7 mouse cellular contexts compared by ENCODE assay signal in the genomic region with DNA sequence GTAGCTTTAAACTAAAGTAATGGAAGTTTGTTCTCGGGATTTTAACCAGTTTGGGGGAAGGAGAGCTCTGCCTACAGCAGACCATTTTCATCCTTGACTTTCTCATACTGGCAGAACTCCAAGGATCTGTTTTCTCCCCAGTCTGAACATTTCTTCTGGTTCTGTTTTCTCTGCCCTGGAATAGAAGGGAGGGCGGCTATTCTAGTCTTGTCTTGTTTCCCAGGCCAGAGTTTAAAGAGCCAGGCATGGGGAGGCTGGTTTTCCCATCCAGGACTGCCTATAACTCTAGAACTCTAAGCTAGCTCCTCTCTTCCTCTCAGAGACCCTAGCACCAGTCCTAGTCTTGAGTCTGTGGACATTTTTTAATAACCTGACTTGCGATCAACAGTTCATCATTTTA. TPM values are rescaled to one million over a fixed set of nuclear protein-coding genes. Genes with fewer than 3 reads are reported as not detected.
DNase-seq lines count a peak whose midpoint lies in the region; ATAC-seq and TF ChIP-seq lines count a peak whose summit lies in the region.

No protein-coding gene starts in this region.

- no peak overlapping the region; the same call in 1 of the 2 replicates for H3K4me2 ChIP-seq in hindbrain, postnatal 0 days (ENCODE audit: low read depth, low read length)
- H3K4me2 ChIP-seq in hindbrain, embryonic 14.5 days (replicated peaks), result no peak overlapping the region
- 0 out of 2 replicates have a peak overlapping the region, but pooled peaks have one; percentile 17 for H3K4me2 ChIP-seq in embryonic facial prominence, embryonic 15.5 days (replicated peaks)
- H3K4me2 ChIP-seq in liver, embryonic 16.5 days (ENCODE audit: low read depth, low read length), result peak overlapping the region; percentile 34; the same call in 1 of the 2 replicates

- H3K9me3 ChIP-seq in hindbrain, postnatal 0 days (ENCODE audit: low read length), result no peaks in the 10 kb centered on the region
- H3K9me3 ChIP-seq in hindbrain, embryonic 14.5 days (ENCODE audit: control insufficient read depth, low read length), result no peaks in the 10 kb centered on the region
- no peaks in the 10 kb centered on the region for H3K9me3 ChIP-seq in MEL (replicated peaks; ENCODE audit: insufficient read depth, low read length)
- H3K9me3 ChIP-seq in embryonic facial prominence, embryonic 15.5 days (replicated peaks), result no peaks in the 10 kb centered on the region
- no peaks in the 10 kb centered on the region for H3K9me3 ChIP-seq in liver, embryonic 16.5 days (replicated peaks; ENCODE audit: control insufficient read depth, low read length)

- H3K27me3 ChIP-seq in hindbrain, postnatal 0 days (ENCODE audit: insufficient read depth, low read length), result peaks cover 8% of the 10 kb centered on the region
- H3K27me3 ChIP-seq in hindbrain, embryonic 14.5 days (ENCODE audit: control insufficient read depth, insufficient read depth, low read length), result peaks cover 26% of the 10 kb centered on the region
- no peaks in the 10 kb centered on the region for H3K27me3 ChIP-seq in MEL (ENCODE audit: control insufficient read depth in 1 of 2, insufficient read depth in 2 of 2, low read length in 2 of 2)
- H3K27me3 ChIP-seq in embryonic facial prominence, embryonic 15.5 days, result peaks cover 19% of the 10 kb centered on the region
- H3K27me3 ChIP-seq in liver, embryonic 16.5 days (ENCODE audit: control insufficient read depth, insufficient read depth, low read depth, low read length), result peaks cover 4% of the 10 kb centered on the region

- H3K27ac ChIP-seq in hindbrain, postnatal 0 days, result 0 out of 2 replicates have a peak overlapping the region, but pooled peaks have one; percentile 15
- H3K27ac ChIP-seq in hindbrain, embryonic 14.5 days, result no peak overlapping the region
- no peak overlapping the region for H3K27ac ChIP-seq in MEL (ENCODE audit: control insufficient read depth, low read depth, low read length)
- H3K27ac ChIP-seq in embryonic facial prominence, embryonic 15.5 days (replicated peaks), result peak overlapping the region; percentile 67; the same call in 1 of the 2 replicates
- H3K27ac ChIP-seq in liver, embryonic 16.5 days (ENCODE audit: low read length), result no peak overlapping the region

- WGBS in hindbrain, postnatal 0 days, result 31% methylated on average over 3 of the region's 3 CpGs
- WGBS in hindbrain, embryonic 14.5 days, result 36% methylated on average over 3 of the region's 3 CpGs
- 29% methylated on average over 3 of the region's 3 CpGs for WGBS in embryonic facial prominence, embryonic 15.5 days
- WGBS in liver, embryonic 16.5 days (ENCODE audit: insufficient replicate concordance), result 27% methylated on average over 3 of the region's 3 CpGs

- H3K36me3 ChIP-seq in hindbrain, postnatal 0 days (ENCODE audit: insufficient read depth, low read length), result no peaks in the 10 kb centered on the region
- no peaks in the 10 kb centered on the region for H3K36me3 ChIP-seq in hindbrain, embryonic 14.5 days (replicated peaks; ENCODE audit: control insufficient read depth, insufficient read depth)
- peaks cover 0 to 11% of the 10 kb centered on the region in 2 experiments; a peak in 2 of 4 replicates for H3K36me3 ChIP-seq in MEL (ENCODE audit: control insufficient read depth in 1 of 2, insufficient read depth in 2 of 2, low read length in 2 of 2)
- H3K36me3 ChIP-seq in embryonic facial prominence, embryonic 15.5 days, result peaks cover 28% of the 10 kb centered on the region
- no peaks in the 10 kb centered on the region for H3K36me3 ChIP-seq in liver, embryonic 16.5 days (ENCODE audit: control insufficient read depth, insufficient read depth)

- no peaks in the 10 kb centered on the region for H3K79me2 ChIP-seq in MEL (ENCODE audit: control insufficient read depth, insufficient read depth, low read length, poor library complexity)

- no peak for ATAC-seq in hindbrain, postnatal 0 days
- no peak for ATAC-seq in hindbrain, embryonic 14.5 days (ENCODE audit: low FRiP score)
- no peak for ATAC-seq in embryonic facial prominence, embryonic 15.5 days (ENCODE audit: insufficient number of reproducible peaks, low FRiP score, low TSS enrichment, low read depth)
- no peak for ATAC-seq in liver, embryonic 16.5 days (ENCODE audit: low read depth)

- no peak for TF ChIP-seq POLR2A in MEL (IDR thresholded peaks at IDR 0.05; ENCODE audit: control insufficient read depth in 1 of 2, insufficient read depth in 1 of 2, low read depth in 1 of 2, low read length in 2 of 2, poor library complexity in 1 of 2)

- no peak for DNase-seq in hindbrain, postnatal 0 days (ENCODE audit: low spot score)
- no peak for DNase-seq in hindbrain, embryonic 14.5 days (ENCODE audit: low spot score)
- DNase-seq in MEL (ENCODE audit: low read depth, low spot score), result peak; percentile 56
- no peak for DNase-seq in ovary, adult 18-20 months (ENCODE audit: low spot score)
- DNase-seq in frontal cortex, postnatal 10 days (ENCODE audit: low spot score in 2 of 2), result no peak

- TF ChIP-seq CTCF in hindbrain, postnatal 0 days (IDR thresholded peaks at IDR 0.05; ENCODE audit: low read depth), result no peak
- no peak; a peak in 1 of 6 replicates for TF ChIP-seq CTCF in MEL (IDR thresholded peaks at IDR 0.05 in 2 of 3, conservative IDR thresholded peaks at IDR 0.05 in 1 of 3; ENCODE audit: control insufficient read depth in 1 of 3, insufficient read depth in 1 of 3, low read depth in 2 of 3, low read length in 3 of 3, poor library complexity in 1 of 3, severe bottlenecking in 1 of 3)

- no peak overlapping the region for H3K9ac ChIP-seq in hindbrain, postnatal 0 days (replicated peaks; ENCODE audit: low read length)
- H3K9ac ChIP-seq in hindbrain, embryonic 14.5 days, result no peak overlapping the region
- peak overlapping the region; percentile 47 for H3K9ac ChIP-seq in MEL (ENCODE audit: control insufficient read depth, low read depth, low read length, poor library complexity, severe bottlenecking)
- 0 out of 2 replicates have a peak overlapping the region, but pooled peaks have one; percentile 6 for H3K9ac ChIP-seq in embryonic facial prominence, embryonic 15.5 days
- no peak overlapping the region for H3K9ac ChIP-seq in liver, embryonic 16.5 days (ENCODE audit: low read depth, low read length)

- no peak for TF ChIP-seq EP300 in MEL (IDR thresholded peaks at IDR 0.05; ENCODE audit: low read depth in 1 of 2, low read length in 2 of 2)

- no peak overlapping the region for H3K4me3 ChIP-seq in hindbrain, postnatal 0 days (ENCODE audit: low read length)
- H3K4me3 ChIP-seq in hindbrain, embryonic 14.5 days (replicated peaks; ENCODE audit: low read length), result no peak overlapping the region
- H3K4me3 ChIP-seq in MEL (ENCODE audit: control insufficient read depth in 1 of 2, insufficient read depth in 1 of 2, low read depth in 2 of 2, low read length in 2 of 2), result peak overlapping the region; percentile 26 to 56
- no peak overlapping the region for H3K4me3 ChIP-seq in embryonic facial prominence, embryonic 15.5 days (replicated peaks)
- H3K4me3 ChIP-seq in liver, embryonic 16.5 days (ENCODE audit: low read depth, low read length), result no peak overlapping the region

- H3K4me1 ChIP-seq in hindbrain, postnatal 0 days (ENCODE audit: insufficient read depth, low read length), result no peaks in the 10 kb centered on the region
- H3K4me1 ChIP-seq in hindbrain, embryonic 14.5 days (replicated peaks; ENCODE audit: control insufficient read depth, insufficient read depth, low read length), result peaks cover 11% of the 10 kb centered on the region; the same call in 1 of the 2 replicates
- H3K4me1 ChIP-seq in MEL (ENCODE audit: control insufficient read depth in 1 of 2, insufficient read depth in 2 of 2, low read length in 2 of 2), result peaks cover 10 to 21% of the 10 kb centered on the region in 2 experiments
- peaks cover 60% of the 10 kb centered on the region for H3K4me1 ChIP-seq in embryonic facial prominence, embryonic 15.5 days
- peaks cover 12% of the 10 kb centered on the region for H3K4me1 ChIP-seq in liver, embryonic 16.5 days (ENCODE audit: control insufficient read depth, low read depth, low read length)

- no peak; the same call in 1 of the 2 replicates for TF ChIP-seq RAD21 in MEL (IDR thresholded peaks at IDR 0.05; ENCODE audit: low read depth, low read length)

TF ChIP-seq in MEL, 35 proteins besides CTCF, POLR2A, EP300 and RAD21 (continues in another document):
- TF ChIP-seq ZC3H11A (IDR thresholded peaks at IDR 0.05; ENCODE audit: low read depth, low read length), result 0 out of 2 replicates have a peak, but pooled peaks have one; percentile 1

RNA-seq across cellular contexts. Expression of a gene that starts 10.9 kb away (rescaled TPM):
- 19.7 and 26.3 TPM in 2 replicates for total RNA-seq in hindbrain, postnatal 0 days (2014; rRNA removed)
- polyA plus RNA-seq in hindbrain, postnatal 0 days (2015; fragmentation: Nextera tagmentation; extraction: Ambion mirVana), result 48.6 and 50.2 TPM in 2 replicates
- polyA plus RNA-seq in hindbrain, embryonic 14.5 days (2014; fragmentation: Nextera tagmentation; extraction: Ambion mirVana), result 20.1 and 21.1 TPM in 2 replicates
- 2.9 and 3.4 TPM in 2 replicates for total RNA-seq in MEL (2012; rRNA removed)
- polyA plus RNA-seq in MEL (2012; ENCODE audit: insufficient read depth in 1 of 2, insufficient read length in 2 of 2, low read depth in 1 of 2, low replicate concordance in 2 of 2, missing spikeins in 1 of 2), result 1 to 10 TPM in 1 of 2 experiments, not detected in 1; 9.0 TPM
- 330 and 343 TPM in 2 replicates for polyA plus RNA-seq in embryonic facial prominence, embryonic 15.5 days (2015; fragmentation: Nextera tagmentation; extraction: Ambion mirVana)
- polyA plus RNA-seq in liver, embryonic 16.5 days (2015; fragmentation: Nextera tagmentation; extraction: Ambion mirVana), result 26.0 and 29.7 TPM in 2 replicates

RNA-seq across cellular contexts. Expression of a gene that starts 20.5 kb away (rescaled TPM):
- total RNA-seq in hindbrain, postnatal 0 days (2014; rRNA removed), result 49.7 and 56.2 TPM in 2 replicates
- polyA plus RNA-seq in hindbrain, postnatal 0 days (2015; fragmentation: Nextera tagmentation; extraction: Ambion mirVana), result 41.4 and 43.4 TPM in 2 replicates
- polyA plus RNA-seq in hindbrain, embryonic 14.5 days (2014; fragmentation: Nextera tagmentation; extraction: Ambion mirVana), result 49.1 and 50.6 TPM in 2 replicates
- 25.7 and 31.1 TPM in 2 replicates for total RNA-seq in MEL (2012; rRNA removed)
- 100 to 1,000 TPM in 1 of 2 experiments, 10 to 100 TPM in 1; 64.7 to 249 TPM for polyA plus RNA-seq in MEL (2012; ENCODE audit: insufficient read depth in 1 of 2, insufficient read length in 2 of 2, low read depth in 1 of 2, low replicate concordance in 2 of 2, missing spikeins in 1 of 2)
- 75.6 and 79.3 TPM in 2 replicates for polyA plus RNA-seq in embryonic facial prominence, embryonic 15.5 days (2015; fragmentation: Nextera tagmentation; extraction: Ambion mirVana)
- polyA plus RNA-seq in liver, embryonic 16.5 days (2015; fragmentation: Nextera tagmentation; extraction: Ambion mirVana), result 32.8 and 39.2 TPM in 2 replicates

RNA-seq across cellular contexts. Expression of a gene that starts 49.4 kb away (rescaled TPM):
- total RNA-seq in hindbrain, postnatal 0 days (2014; rRNA removed), result 213 and 222 TPM in 2 replicates
- 162 and 181 TPM in 2 replicates for polyA plus RNA-seq in hindbrain, postnatal 0 days (2015; fragmentation: Nextera tagmentation; extraction: Ambion mirVana)
- 143 and 152 TPM in 2 replicates for polyA plus RNA-seq in hindbrain, embryonic 14.5 days (2014; fragmentation: Nextera tagmentation; extraction: Ambion mirVana)
- total RNA-seq in MEL (2012; rRNA removed), result 12.8 and 20.8 TPM in 2 replicates
- polyA plus RNA-seq in MEL (2012; ENCODE audit: insufficient read depth in 1 of 2, insufficient read length in 2 of 2, low read depth in 1 of 2, low replicate concordance in 2 of 2, missing spikeins in 1 of 2), result 10 to 100 TPM in 1 of 2 experiments, not detected in 1; 23.2 TPM
- 36.8 and 40.3 TPM in 2 replicates for polyA plus RNA-seq in embryonic facial prominence, embryonic 15.5 days (2015; fragmentation: Nextera tagmentation; extraction: Ambion mirVana)
- polyA plus RNA-seq in liver, embryonic 16.5 days (2015; fragmentation: Nextera tagmentation; extraction: Ambion mirVana), result 47.5 and 49.9 TPM in 2 replicates

Comparison
In these comparisons a context has a peak if more than half of its experiments do, and no peak if none do; other contexts are left out.
1. H3K27ac ChIP-seq: peak in hindbrain, postnatal 0 days (single experiment) and embryonic facial prominence, embryonic 15.5 days (single experiment); none in hindbrain, embryonic 14.5 days (single experiment), MEL (single experiment) and liver, embryonic 16.5 days (single experiment).
2. H3K4me2 ChIP-seq: peak in embryonic facial prominence, embryonic 15.5 days (single experiment) and liver, embryonic 16.5 days (single experiment); none in hindbrain, postnatal 0 days (single experiment) and hindbrain, embryonic 14.5 days (single experiment).
3. H3K4me3 ChIP-seq: peak in MEL (2 of 2); none in hindbrain, postnatal 0 days (single experiment), hindbrain, embryonic 14.5 days (single experiment), embryonic facial prominence, embryonic 15.5 days (single experiment) and liver, embryonic 16.5 days (single experiment).
4. H3K9ac ChIP-seq: peak in MEL (single experiment) and embryonic facial prominence, embryonic 15.5 days (single experiment); none in hindbrain, postnatal 0 days (single experiment), hindbrain, embryonic 14.5 days (single experiment) and liver, embryonic 16.5 days (single experiment).